Mouse (Mus musculus): ENCODE measurements around the gene Cfap77.
"Not testable (repeated sequence)": the region's sequence is repeated elsewhere in the genome, so short reads cannot be mapped to it uniquely, and the experiment has no call there.

DNA sequence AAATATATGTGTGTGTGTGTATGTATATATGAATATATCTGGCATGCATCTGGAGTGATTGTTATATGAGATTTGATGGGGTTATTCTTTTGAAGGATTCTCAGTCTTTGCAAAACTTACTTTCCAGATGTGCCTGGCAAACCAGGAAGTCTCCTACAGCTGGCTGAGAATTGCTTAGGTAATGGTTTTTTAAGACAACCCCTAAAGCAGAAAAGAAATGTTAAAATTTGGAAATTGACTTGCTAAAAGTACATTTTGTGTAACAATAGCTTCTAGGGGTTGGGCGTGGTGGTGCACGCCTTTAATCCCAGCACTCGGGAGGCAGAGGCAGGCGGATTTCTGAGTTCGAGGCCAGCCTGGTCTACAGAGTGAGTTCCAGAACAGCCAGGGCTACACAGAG is 43.1 kb upstream of the Cfap77 start:
- TF ChIP-seq CTCF (IDR thresholded peaks at IDR 0.05; ENCODE audit: extremely low read depth, insufficient read length, insufficient replicate concordance, low read depth, low read length); POLR2A (IDR thresholded peaks at IDR 0.05; ENCODE audit: low read depth, low read length): not testable (repeated sequence)

All from small intestine, adult 2 months (tissue).